Mouse (Mus musculus): ENCODE results near the gene Gm4131. TPM values are rescaled to one million over a fixed set of nuclear protein-coding genes. Genes with fewer than 3 reads are reported as not detected.

Gm4131 gene
- polyA plus RNA-seq, 1 experiment from 2014 or later, result not detected

- no peak for ATAC-seq (ENCODE audit: insufficient number of reproducible peaks, insufficient read depth, low FRiP score, low read depth)
- Histone ChIP-seq H3K9me3 (ENCODE audit: control insufficient read depth, low read depth, low read length) (no peaks in the 10 kb centered on the region), H3K27me3 (ENCODE audit: control insufficient read depth, insufficient read depth, low read length) (no peaks in the 10 kb centered on the region), H3K27ac (ENCODE audit: low read length) (no peak overlapping the region), H3K4me1 (ENCODE audit: control insufficient read depth, insufficient read depth, low read length) (no peaks in the 10 kb centered on the region), H3K9ac (replicated peaks; ENCODE audit: low read depth, low read length) (no peak overlapping the region), H3K4me3 (ENCODE audit: low read depth, low read length) (no peak overlapping the region), H3K4me2 (replicated peaks; ENCODE audit: low read depth, low read length) (no peak overlapping the region), H3K36me3 (ENCODE audit: control insufficient read depth, insufficient read depth, low read length) (no peaks in the 10 kb centered on the region)
- WGBS, result 87% methylated on average over 2 of the region's 2 CpGs
Measured at GRCm38 (mm10) chr14:62437806-62438205, 128.9 kb downstream of the Gm4131 start.

GRCm38 (mm10) chr14:62425277-62425691 lies 141.4 kb downstream of the Gm4131 start:
- Histone ChIP-seq H3K27me3 (ENCODE audit: control insufficient read depth, insufficient read depth, low read length) (no peaks in the 10 kb centered on the region), H3K27ac (ENCODE audit: low read length) (no peak overlapping the region; the same call in 1 of the 2 replicates), H3K9ac (replicated peaks; ENCODE audit: low read depth, low read length) (no peak overlapping the region), H3K36me3 (ENCODE audit: control insufficient read depth, insufficient read depth, low read length) (no peaks in the 10 kb centered on the region), H3K4me2 (replicated peaks; ENCODE audit: low read depth, low read length) (no peak overlapping the region), H3K4me3 (ENCODE audit: low read depth, low read length) (no peak overlapping the region), H3K4me1 (ENCODE audit: control insufficient read depth, insufficient read depth, low read length) (peaks cover 4% of the 10 kb centered on the region; the same call in 1 of the 2 replicates), H3K9me3 (ENCODE audit: control insufficient read depth, low read depth, low read length) (no peaks in the 10 kb centered on the region)
- WGBS, result 30% methylated on average over 2 of the region's 2 CpGs
- ATAC-seq (ENCODE audit: insufficient number of reproducible peaks, insufficient read depth, low FRiP score, low read depth), result no peak

- 70% methylated on average over 4 of the region's 4 CpGs for WGBS
- no peak for ATAC-seq (ENCODE audit: insufficient number of reproducible peaks, insufficient read depth, low FRiP score, low read depth)
- H3K4me1 ChIP-seq (ENCODE audit: control insufficient read depth, insufficient read depth, low read length), result peaks cover 4% of the 10 kb centered on the region; the same call in 1 of the 2 replicates
Measured at GRCm38 (mm10) chr14:62422265-62422664, 144.5 kb downstream of the Gm4131 start.

GRCm38 (mm10) chr14:62417501-62417900 lies 149.2 kb downstream of the Gm4131 start:
- Histone ChIP-seq H3K27ac (ENCODE audit: low read length) (no peak overlapping the region), H3K4me1 (ENCODE audit: control insufficient read depth, insufficient read depth, low read length) (no peaks in the 10 kb centered on the region), H3K36me3 (ENCODE audit: control insufficient read depth, insufficient read depth, low read length) (no peaks in the 10 kb centered on the region), H3K9me3 (ENCODE audit: control insufficient read depth, low read depth, low read length) (no peaks in the 10 kb centered on the region), H3K4me3 (ENCODE audit: low read depth, low read length) (no peak overlapping the region), H3K27me3 (ENCODE audit: control insufficient read depth, insufficient read depth, low read length) (no peaks in the 10 kb centered on the region), H3K4me2 (replicated peaks; ENCODE audit: low read depth, low read length) (no peak overlapping the region), H3K9ac (replicated peaks; ENCODE audit: low read depth, low read length) (no peak overlapping the region)
- ATAC-seq (ENCODE audit: insufficient number of reproducible peaks, insufficient read depth, low FRiP score, low read depth), result no peak
- 77% methylated on average over 3 of the region's 3 CpGs for WGBS

More at GRCm38 (mm10) chr14:62422265-62422664, 144.5 kb downstream of the Gm4131 start:
- H3K36me3 ChIP-seq (ENCODE audit: control insufficient read depth, insufficient read depth, low read length), result no peaks in the 10 kb centered on the region
- H3K27me3 ChIP-seq (ENCODE audit: control insufficient read depth, insufficient read depth, low read length), result no peaks in the 10 kb centered on the region
- H3K4me3 ChIP-seq (ENCODE audit: low read depth, low read length), result no peak overlapping the region
- no peaks in the 10 kb centered on the region for H3K9me3 ChIP-seq (ENCODE audit: control insufficient read depth, low read depth, low read length)
- H3K4me2 ChIP-seq (replicated peaks; ENCODE audit: low read depth, low read length), result no peak overlapping the region
- H3K27ac ChIP-seq (ENCODE audit: low read length), result no peak overlapping the region
- H3K9ac ChIP-seq (replicated peaks; ENCODE audit: low read depth, low read length), result no peak overlapping the region

- 60% methylated on average over 1 of the region's 1 CpGs for WGBS
- no peak overlapping the region for H3K4me3 ChIP-seq (ENCODE audit: low read depth, low read length)
- no peak overlapping the region for H3K27ac ChIP-seq (ENCODE audit: low read length)
- H3K9me3 ChIP-seq (ENCODE audit: control insufficient read depth, low read depth, low read length), result no peaks in the 10 kb centered on the region
- no peaks in the 10 kb centered on the region for H3K27me3 ChIP-seq (ENCODE audit: control insufficient read depth, insufficient read depth, low read length)
- H3K4me1 ChIP-seq (ENCODE audit: control insufficient read depth, insufficient read depth, low read length), result no peaks in the 10 kb centered on the region
- ATAC-seq (ENCODE audit: insufficient number of reproducible peaks, insufficient read depth, low FRiP score, low read depth), result no peak
- no peak overlapping the region for H3K4me2 ChIP-seq (replicated peaks; ENCODE audit: low read depth, low read length)
- no peak overlapping the region for H3K9ac ChIP-seq (replicated peaks; ENCODE audit: low read depth, low read length)
- H3K36me3 ChIP-seq (ENCODE audit: control insufficient read depth, insufficient read depth, low read length), result no peaks in the 10 kb centered on the region
Measured at GRCm38 (mm10) chr14:62416742-62417134, 150.0 kb downstream of the Gm4131 start.

GRCm38 (mm10) chr14:62416007-62416741 lies 150.5 kb downstream of the Gm4131 start:
- H3K4me3 ChIP-seq (ENCODE audit: low read depth, low read length), result no peak overlapping the region
- ATAC-seq (ENCODE audit: insufficient number of reproducible peaks, insufficient read depth, low FRiP score, low read depth), result no peak
- no peaks in the 10 kb centered on the region for H3K27me3 ChIP-seq (ENCODE audit: control insufficient read depth, insufficient read depth, low read length)
- no peaks in the 10 kb centered on the region for H3K36me3 ChIP-seq (ENCODE audit: control insufficient read depth, insufficient read depth, low read length)
- no peak overlapping the region for H3K4me2 ChIP-seq (replicated peaks; ENCODE audit: low read depth, low read length)
- H3K27ac ChIP-seq (ENCODE audit: low read length), result no peak overlapping the region
- H3K9ac ChIP-seq (replicated peaks; ENCODE audit: low read depth, low read length), result no peak overlapping the region
- H3K9me3 ChIP-seq (ENCODE audit: control insufficient read depth, low read depth, low read length), result no peaks in the 10 kb centered on the region
- H3K4me1 ChIP-seq (ENCODE audit: control insufficient read depth, insufficient read depth, low read length), result no peaks in the 10 kb centered on the region
- 80% methylated on average over 7 of the region's 7 CpGs for WGBS

Other genes starting within 250 kb of the Gm4131 start
- 0.10 TPM in 1 of 2 replicates, not detected in the other for gene Gucy1b2, start 110.6 kb downstream of the Gm4131 start, polyA plus RNA-seq (2014; fragmentation: Nextera tagmentation; extraction: Ambion mirVana)
- 3.5 and 4.1 TPM in 2 replicates for gene Fam124a, start 11.2 kb downstream of the Gm4131 start, polyA plus RNA-seq (2014; fragmentation: Nextera tagmentation; extraction: Ambion mirVana)
- not detected in 2 replicates for gene Serpine3, start 96.7 kb upstream of the Gm4131 start, polyA plus RNA-seq (2014; fragmentation: Nextera tagmentation; extraction: Ambion mirVana)
- gene Ints6, start 194.2 kb upstream of the Gm4131 start, polyA plus RNA-seq (2014; fragmentation: Nextera tagmentation; extraction: Ambion mirVana), result 36.6 and 39.3 TPM in 2 replicates